Mouse (Mus musculus): ENCODE measurements around the gene Cnot3.
"Not testable (repeated sequence)": the region's sequence is repeated elsewhere in the genome, so short reads cannot be mapped to it uniquely, and the experiment has no call there.

Gene Cnot3

GRCm38 (mm10) chr7:3703148-3703878 lies 58.2 kb downstream of the Cnot3 start:
- DNase-seq, result no peak

GRCm38 (mm10) chr7:3703879-3704441 lies 58.9 kb downstream of the Cnot3 start, which contains the start of gene Rps9:
Gene Rps9 (plus strand): TSS chr7:3703993.
- peak; percentile 91 to 95 for DNase-seq

GRCm38 (mm10) chr7:3704475-3704874 lies 59.4 kb downstream of the Cnot3 start:
- no peak for DNase-seq

GRCm38 (mm10) chr7:3705461-3705860 lies 60.4 kb downstream of the Cnot3 start:
- DNase-seq, result not testable (repeated sequence)

GRCm38 (mm10) chr7:3705911-3706310 lies 60.8 kb downstream of the Cnot3 start:
- DNase-seq, result no peak

GRCm38 (mm10) chr7:3706343-3706934 lies 61.4 kb downstream of the Cnot3 start:
- no peak for DNase-seq

GRCm38 (mm10) chr7:3707027-3707426 lies 62.0 kb downstream of the Cnot3 start:
- DNase-seq, result no peak

GRCm38 (mm10) chr7:3707568-3708413 lies 62.7 kb downstream of the Cnot3 start:
- no peak for DNase-seq

- not testable (repeated sequence) for DNase-seq
Observed at GRCm38 (mm10) chr7:3708447-3708980, 63.4 kb downstream of the Cnot3 start.

- no peak for DNase-seq
Observed at GRCm38 (mm10) chr7:3709000-3709399, 63.9 kb downstream of the Cnot3 start.

All from thymus, adult 18-20 months (tissue).